Mouse (Mus musculus): Measurements from ENCODE around the gene Kynu. TPM values are rescaled to one million over a fixed set of nuclear protein-coding genes. Genes with fewer than 3 reads are reported as not detected.
A peak's percentile ranks its signal among the peaks of the same experiment; 100 is the strongest.

The Kynu gene
- total RNA-seq, 2 experiments from 2014 or later = not detected

DNA sequence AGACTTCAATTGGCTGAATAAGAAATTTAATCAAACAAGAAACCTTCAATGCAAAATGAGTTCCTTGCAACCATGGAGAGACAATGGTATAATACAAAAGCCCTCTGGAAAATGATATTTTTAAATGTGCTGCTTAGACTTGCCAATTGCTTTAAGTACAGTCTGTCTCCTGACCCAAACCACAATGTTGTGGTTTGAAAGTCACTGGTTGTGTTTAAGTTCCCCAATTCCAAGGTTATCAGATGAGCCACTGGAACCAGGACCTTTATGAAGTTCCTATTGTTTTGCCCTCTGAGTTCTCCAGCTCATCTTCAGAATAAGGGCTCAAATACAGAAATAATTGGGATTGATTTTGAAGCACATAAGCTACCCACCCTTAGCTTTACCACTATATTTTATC, 76.7 kb downstream of the Kynu start:
- intact Hi-C loops (cut with DNase I) = no loop called here
- no peak for DNase-seq (ENCODE audit: low spot score in 2 of 2)

DNA sequence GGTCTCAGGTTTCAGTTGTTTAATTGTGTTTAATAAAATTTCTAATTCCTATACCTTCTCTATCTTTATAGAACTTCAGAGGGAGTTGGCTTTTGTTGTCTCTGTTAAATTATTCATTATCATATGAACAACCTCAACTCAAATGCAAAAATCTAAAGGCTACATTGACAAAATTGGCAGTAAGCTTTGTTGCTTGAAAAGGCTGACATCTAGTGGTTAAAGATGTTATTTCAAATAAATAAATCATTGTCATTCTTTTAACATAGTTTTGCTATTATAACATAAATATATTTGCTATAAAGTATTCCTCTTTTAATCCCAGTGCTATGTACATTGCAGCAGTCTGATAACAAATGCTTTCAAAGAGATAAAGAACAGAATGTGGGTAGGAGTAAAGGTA, 81.4 kb downstream of the Kynu start:
- intact Hi-C loops (cut with DNase I) = no loop called here
- DNase-seq (ENCODE audit: low spot score in 2 of 2) = no peak

DNA sequence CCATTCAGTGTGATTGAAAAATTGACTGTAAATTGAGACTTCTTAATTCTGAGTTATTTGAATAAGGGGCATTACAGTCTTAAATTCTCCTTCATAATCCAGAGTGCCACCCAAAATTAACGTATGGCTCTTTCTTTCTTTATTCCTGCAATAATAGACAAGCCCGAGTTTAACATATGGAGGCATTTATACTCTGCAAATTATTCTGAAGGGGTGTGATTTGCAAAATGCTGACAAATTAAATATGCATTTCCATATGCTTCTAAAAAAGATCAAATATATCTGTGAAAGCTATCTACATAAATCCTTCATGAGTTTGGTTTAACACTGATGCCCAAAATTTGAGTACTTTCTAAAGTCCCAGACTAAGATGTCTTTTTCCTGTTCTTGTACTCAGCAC, 91.8 kb downstream of the Kynu start:
- intact Hi-C loops (cut with DNase I) = no loop called here
- DNase-seq (ENCODE audit: low spot score in 2 of 2) = no peak

DNA sequence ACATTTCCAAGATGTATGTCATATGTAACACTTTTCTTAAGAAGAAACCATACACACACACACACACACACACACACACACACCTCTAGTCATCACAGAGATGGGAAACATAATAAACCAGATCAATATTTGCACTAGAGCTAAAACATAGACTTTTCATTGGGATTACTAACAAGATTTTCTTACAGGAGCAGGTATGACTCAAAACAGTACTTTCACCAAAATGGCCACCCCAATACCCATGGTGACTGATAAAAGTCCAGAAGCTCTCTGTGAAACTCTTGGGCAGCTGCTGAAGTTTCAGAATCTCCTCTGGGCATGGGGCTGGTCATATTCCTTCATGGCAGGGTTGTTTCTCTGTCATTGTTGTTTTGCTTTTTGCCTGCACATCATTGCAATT, 114.5 kb downstream of the Kynu start:
- intact Hi-C loops (cut with DNase I) = no loop called here
- no peak for DNase-seq (ENCODE audit: low spot score in 2 of 2)

DNA sequence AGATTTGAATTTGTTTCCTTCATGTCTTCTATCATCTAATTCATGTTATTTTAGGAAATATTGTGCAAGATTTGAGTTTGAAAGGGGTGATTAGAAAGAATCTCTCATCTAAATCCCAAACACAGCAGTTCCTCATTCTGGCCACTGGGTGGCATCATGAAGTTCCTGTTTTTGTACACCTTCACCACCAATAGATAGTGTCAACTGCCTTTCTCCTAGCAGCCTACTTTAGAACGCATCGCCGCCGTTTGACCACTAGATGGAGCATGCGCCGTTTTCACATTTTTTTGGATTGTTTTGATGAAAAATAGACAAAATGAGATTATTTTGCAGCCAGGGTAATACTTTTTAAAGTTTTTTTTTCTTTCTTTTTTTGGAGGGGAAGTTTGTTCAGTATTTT, 118.5 kb downstream of the Kynu start:
- intact Hi-C loops (cut with DNase I) = loop anchor here (5.0 kb wide), 1 partner anchor 229 kb away; no protein-coding TSS in a partner anchor
- DNase-seq (ENCODE audit: low spot score in 2 of 2) = peak; percentile 52 to 66

DNA sequence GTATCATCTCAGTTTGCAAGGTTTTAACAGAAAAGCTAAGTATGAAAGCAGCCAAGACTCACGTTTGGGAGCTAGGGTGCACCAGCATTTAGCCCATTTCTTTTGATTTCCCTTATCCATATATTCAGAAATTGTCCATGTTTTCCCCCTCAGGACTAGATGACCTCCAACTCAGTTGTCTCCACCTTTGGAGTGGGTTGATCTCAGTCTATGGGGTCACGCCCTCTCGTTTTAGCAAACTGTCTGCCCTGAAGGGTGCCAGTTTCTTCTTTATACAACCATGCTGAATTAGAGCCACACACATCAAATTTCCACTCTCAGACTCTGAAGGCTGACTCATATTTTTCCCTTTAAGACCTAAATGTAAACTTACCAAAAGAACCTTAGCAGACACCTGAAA, 119.0 kb downstream of the Kynu start:
- DNase-seq (ENCODE audit: low spot score in 2 of 2) = no peak
- intact Hi-C loops (cut with DNase I) = loop anchor here (5.0 kb wide), 1 partner anchor 228 kb away; no protein-coding TSS in a partner anchor

DNA sequence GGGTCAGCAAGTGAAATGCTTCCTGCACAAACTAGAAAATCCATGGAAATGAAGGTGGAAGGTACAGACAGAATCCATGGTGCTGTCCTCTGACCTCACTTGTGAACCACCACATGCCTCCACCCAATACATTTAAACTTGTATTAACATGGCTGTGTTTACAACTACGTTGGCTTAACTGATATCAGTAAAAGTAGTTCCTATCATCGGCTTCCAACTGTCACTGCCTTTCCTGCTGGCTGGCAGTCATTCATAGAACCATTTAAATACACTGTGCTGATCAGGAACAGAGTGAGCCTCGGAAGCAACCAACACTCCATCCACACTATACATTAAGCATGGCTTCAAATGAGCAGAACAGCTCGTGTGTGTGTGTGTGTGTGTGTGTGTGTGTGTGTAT, 120.1 kb downstream of the Kynu start:
- no peak for DNase-seq (ENCODE audit: low spot score in 2 of 2)

DNA sequence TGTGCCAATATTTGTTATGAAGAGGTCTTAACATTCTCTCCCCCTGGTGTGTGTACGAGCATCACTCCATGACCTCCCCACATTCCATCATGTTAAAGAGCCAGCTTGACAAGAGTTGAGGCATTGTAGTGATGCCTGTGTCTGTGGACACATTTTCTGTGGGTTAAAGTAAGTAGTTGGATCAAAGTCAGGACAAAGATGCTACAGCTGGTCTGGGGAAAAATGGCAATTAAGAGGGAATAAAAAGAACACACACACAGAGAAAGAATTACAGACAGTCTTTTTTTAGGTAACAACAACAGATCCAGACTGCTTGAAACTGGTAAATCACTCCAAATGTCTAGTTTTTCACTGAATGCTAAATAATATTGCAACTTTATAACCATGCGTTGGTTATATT, 135.3 kb downstream of the Kynu start:
- intact Hi-C loops (cut with DNase I) = no loop called here

More for the DNA sequence above, 120.1 kb downstream of the Kynu start:
- intact Hi-C loops (cut with DNase I) = no loop called here

DNA sequence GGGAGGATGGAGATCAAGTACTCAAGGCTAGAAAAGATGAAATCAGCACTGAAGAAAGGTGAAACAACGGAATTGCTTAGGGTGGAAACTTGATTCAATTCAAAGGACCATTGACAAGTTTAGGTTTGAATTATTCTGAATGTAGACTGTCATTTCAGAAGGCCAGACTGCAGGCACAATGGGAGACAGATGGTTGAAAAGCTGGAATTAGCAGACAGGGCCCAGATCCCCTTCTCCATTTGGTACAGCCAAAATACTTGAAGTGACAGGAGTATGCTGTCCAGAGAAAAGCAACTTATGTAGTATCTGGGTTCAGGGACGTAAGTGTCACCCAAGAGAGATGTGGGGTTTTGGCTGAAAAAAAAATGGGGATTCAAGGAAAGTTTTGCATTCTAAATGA, 136.2 kb downstream of the Kynu start:
- no peak for DNase-seq (ENCODE audit: low spot score in 2 of 2)
- intact Hi-C loops (cut with DNase I) = no loop called here

More for the DNA sequence above, 135.3 kb downstream of the Kynu start:
- DNase-seq (ENCODE audit: low spot score in 2 of 2) = no peak

DNA sequence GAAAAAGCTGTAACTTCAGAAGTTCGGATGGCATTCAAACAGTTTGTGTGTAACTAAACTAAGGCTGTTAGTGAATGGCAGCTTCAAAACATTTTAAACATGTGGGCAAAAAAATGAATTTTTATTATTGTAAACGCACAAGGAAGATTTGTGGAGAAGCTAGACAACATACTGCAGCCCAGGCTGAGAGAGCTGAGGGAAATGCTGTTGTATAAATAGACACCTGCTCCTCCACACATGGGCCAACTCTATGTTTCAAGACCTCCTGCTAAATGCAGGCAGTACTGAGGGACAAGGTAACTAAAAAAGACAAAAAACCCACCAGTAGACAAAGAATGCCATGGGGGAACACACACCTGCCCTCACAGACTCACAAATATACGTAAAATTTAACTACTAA, 140.5 kb downstream of the Kynu start:
- intact Hi-C loops (cut with DNase I) = no loop called here

DNA sequence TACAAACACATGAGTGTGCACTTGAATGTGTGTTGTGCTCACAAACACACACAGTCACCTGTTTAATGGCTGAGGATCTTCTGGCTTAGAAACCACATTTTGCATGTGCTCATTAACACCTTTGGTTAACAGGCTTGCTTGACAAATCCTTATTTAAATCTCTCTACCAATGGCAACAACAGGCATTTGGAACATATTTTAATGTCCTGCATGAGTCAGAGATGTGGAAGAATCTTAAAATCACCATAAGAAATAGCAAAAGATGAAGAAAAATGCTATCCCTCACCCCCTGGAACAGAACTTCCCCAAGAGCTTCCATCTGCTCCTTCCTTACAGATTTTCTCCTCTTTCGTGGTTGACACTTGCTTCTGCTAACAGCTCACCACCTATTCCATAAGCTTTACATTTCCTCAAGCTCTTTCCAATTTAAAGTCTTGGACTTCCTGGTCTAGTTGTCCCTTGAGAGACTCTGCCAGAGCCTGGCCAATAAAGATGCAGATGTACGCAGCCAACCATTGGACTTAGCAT, 157.5 kb downstream of the Kynu start:
- DNase-seq (ENCODE audit: low spot score in 2 of 2) = peak in 1 of 2 experiments; percentile 28
- intact Hi-C loops (cut with DNase I) = no loop called here

More for the DNA sequence above, 140.5 kb downstream of the Kynu start:
- no peak for DNase-seq (ENCODE audit: low spot score in 2 of 2)

DNA sequence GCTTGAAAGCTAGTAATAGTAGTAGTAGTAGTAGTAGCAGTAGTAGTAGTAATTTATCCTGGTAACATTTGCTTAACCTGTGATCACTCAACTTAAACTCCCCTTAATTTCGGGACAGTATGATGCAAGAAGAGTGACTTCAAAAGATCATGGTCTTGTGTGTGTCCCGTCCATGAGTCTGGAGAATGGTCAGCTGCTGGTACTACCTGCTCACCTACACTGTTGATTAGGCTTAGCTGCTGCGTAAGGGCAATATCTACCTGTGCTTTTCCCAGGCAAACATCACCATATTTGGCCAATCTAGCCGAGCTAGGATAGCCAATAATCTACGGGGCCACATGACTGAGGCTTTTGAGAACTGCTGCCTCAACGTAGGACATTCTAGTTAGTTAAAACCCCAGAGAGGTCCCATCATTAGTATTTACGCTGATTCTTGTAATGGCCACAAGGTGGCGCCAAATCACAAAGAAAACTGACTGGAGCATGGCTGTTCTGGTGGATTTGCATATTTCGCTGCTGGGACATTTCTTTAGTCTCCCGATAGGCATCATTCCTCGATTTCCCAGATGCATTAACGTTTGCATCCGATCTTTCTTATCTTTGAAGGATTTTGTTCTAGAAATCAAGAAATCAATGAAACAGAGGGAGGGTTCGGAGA, 167.4 kb downstream of the Kynu start:
- DNase-seq (ENCODE audit: low spot score in 2 of 2) = peak; percentile 55 to 62
- intact Hi-C loops (cut with DNase I) = loop anchor here (2.0 kb wide), 2 partner anchors 130 to 180 kb away; no protein-coding TSS in a partner anchor

DNA sequence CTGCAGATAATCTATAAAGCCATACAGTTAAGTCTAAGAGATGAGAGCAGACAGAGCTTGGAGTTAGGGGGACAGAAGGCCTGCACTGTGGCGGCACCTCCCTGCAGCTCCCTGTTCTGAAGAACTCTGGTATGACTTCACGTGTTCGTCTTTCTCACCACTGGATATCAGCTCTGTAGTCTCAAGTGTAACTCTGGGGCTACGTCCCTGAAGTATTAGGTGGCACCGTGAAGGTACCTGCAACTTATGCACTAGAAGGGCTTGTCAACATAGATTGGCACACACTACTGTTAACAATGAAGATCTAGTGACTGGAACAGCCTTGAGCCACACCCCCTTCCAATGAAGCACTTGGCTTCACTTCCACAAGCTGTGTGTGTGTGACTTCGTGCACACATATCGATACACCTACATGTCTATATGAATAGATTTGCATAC, 168.0 kb downstream of the Kynu start:
- DNase-seq (ENCODE audit: low spot score in 2 of 2) = no peak
- intact Hi-C loops (cut with DNase I) = loop anchor here (2.0 kb wide), 2 partner anchors 130 to 180 kb away; no protein-coding TSS in a partner anchor

DNA sequence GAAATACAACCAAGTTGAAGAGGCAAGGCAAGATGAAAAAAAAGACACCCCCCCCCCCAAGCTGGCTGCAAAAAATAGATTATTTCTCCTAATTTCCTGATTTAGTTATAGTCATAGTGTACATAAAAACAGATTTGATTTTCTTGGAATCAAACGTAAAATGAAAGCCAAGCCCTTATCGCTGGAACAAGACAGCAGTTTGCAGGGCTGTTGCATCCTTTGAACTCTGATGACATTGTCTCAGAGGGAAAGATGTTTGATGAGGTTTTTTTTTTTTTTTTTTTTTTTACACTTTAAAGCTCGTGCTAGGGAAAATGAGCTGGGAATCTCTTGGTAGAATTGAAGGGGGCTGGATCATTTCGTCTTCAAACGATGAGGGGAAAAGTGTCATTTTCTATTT, 172.1 kb downstream of the Kynu start:
- intact Hi-C loops (cut with DNase I) = no loop called here

DNA sequence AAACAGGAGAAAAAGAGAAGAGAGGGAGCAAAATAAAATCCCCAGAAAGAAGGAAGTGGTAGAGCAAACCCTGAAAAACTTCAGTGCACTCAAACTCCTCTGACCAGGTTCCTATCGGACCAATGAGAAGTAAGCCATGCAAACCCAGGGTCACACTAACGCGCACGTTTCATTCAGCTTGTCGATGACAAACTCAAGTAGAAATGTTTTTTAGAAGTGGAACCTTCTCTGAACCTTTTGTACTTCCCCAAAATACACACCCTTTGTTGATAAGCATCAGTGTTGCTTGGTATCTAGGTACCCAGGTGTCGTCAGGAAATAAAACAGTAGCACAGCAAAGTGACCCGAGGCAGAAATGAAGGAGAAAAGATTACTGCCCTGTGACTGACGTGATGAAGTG, 172.6 kb downstream of the Kynu start:
- intact Hi-C loops (cut with DNase I) = no loop called here
- no peak for DNase-seq (ENCODE audit: low spot score in 2 of 2)

More for the DNA sequence above, 172.1 kb downstream of the Kynu start:
- no peak for DNase-seq (ENCODE audit: low spot score in 2 of 2)

DNA sequence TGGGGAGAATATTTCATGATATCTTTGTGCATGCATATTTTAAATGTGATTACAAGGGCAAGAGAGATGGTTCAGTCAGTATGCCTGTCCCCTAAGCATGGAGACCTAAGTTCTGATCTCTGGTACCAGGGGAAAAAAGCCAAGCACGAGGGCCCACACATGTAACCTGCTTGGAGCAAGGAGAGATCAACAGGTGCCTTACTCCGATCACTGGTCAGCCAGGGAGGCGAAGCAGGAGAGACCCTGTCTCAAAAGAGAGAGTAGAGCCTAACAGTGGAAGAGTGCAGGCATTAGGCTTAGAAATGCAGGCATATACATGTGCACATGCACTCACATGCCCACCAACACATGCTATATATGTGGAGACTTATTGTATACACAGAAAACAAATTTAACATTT, 173.7 kb downstream of the Kynu start:
- intact Hi-C loops (cut with DNase I) = no loop called here
- no peak for DNase-seq (ENCODE audit: low spot score in 2 of 2)

Other genes starting within 250 kb of the Kynu start
- 10 to 100 TPM in 1 of 2 experiments, 1 to 10 TPM in 1; 7.6 to 12.2 TPM for gene Arhgap15, start 193.5 kb downstream of the Kynu start, total RNA-seq (2021)